Mouse (Mus musculus): ENCODE results near the gene Trp73. TPM values are rescaled to one million over a fixed set of nuclear protein-coding genes. Genes with fewer than 3 reads are reported as not detected.

The Trp73 gene
- polyA plus RNA-seq, 1 experiment from 2014 or later, result 0.17 TPM

DNA sequence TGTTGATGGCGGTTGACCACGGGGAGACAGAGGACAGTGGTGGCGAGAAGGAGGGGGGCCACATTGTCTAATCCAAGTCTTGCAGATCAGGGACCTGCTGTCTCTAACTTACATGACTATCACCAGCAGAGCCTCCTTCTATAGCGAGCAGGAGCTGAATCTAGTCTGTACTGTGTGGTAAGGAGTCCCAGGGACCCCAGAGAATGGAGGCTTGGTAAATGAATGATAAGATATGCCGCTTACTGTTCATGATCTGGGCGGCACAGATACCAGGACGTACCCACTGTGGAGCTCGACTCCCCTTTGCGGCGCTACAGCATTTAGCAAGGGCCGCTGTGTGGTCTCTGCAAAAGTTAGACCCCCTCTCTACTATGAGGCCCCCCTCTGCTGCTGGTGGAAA is 18.2 kb downstream of the Trp73 start:
- no peak overlapping the region for H3K4me3 ChIP-seq (ENCODE audit: low read depth, low read length)

DNA sequence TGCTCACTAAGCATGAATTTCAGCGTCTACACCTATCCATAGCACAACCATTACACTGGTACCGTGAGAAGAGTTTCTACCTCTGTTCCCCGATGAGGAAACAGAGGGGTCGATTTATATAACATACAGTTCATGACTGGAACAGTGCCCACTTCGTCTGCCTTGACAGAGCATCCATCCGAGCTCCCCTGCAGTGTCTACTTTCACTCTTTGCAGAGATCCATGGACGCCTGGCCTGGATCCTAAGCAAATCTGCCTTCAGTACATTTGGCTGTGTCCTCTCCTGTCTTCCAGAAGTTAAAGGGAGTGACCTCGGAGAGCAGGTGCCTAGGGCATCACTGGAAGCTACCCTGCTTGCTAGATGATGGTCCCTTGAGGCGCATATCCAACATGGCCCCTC is 20.8 kb downstream of the Trp73 start:
- WGBS, result 72% methylated on average over 9 of the region's 9 CpGs
- no peak overlapping the region for H3K4me3 ChIP-seq (ENCODE audit: low read depth, low read length)
- TF ChIP-seq CTCF (IDR thresholded peaks at IDR 0.05; ENCODE audit: low read depth), result no peak
- H3K9ac ChIP-seq, result no peak overlapping the region
- H3K4me1 ChIP-seq (ENCODE audit: insufficient read depth), result no peaks in the 10 kb centered on the region
- no peaks in the 10 kb centered on the region for H3K36me3 ChIP-seq (ENCODE audit: insufficient read depth)
- DNase-seq (no peak), ATAC-seq (ENCODE audit: insufficient read depth) (no peak)
- H3K27ac ChIP-seq (ENCODE audit: low read depth), result no peak overlapping the region
- H3K27me3 ChIP-seq (ENCODE audit: insufficient read depth, low read length), result 0 out of 2 replicates have a peak, but pooled peaks cover 6% of the 10 kb centered on the region
- no peaks in the 10 kb centered on the region for H3K9me3 ChIP-seq (ENCODE audit: low read depth, low read length)
- no peak overlapping the region for H3K4me2 ChIP-seq

More for the DNA sequence above, 18.2 kb downstream of the Trp73 start:
- no peak overlapping the region for H3K4me2 ChIP-seq
- H3K9ac ChIP-seq, result no peak overlapping the region
- TF ChIP-seq CTCF (IDR thresholded peaks at IDR 0.05; ENCODE audit: low read depth), result no peak
- DNase-seq (no peak), ATAC-seq (ENCODE audit: insufficient read depth) (no peak; the same call in 1 of the 2 replicates)
- 73% methylated on average over 11 of the region's 11 CpGs for WGBS
- H3K27ac ChIP-seq (ENCODE audit: low read depth), result no peak overlapping the region
- no peaks in the 10 kb centered on the region for H3K4me1 ChIP-seq (ENCODE audit: insufficient read depth)
- H3K36me3 ChIP-seq (ENCODE audit: insufficient read depth), result no peaks in the 10 kb centered on the region
- 0 out of 2 replicates have a peak, but pooled peaks cover 6% of the 10 kb centered on the region for H3K27me3 ChIP-seq (ENCODE audit: insufficient read depth, low read length)
- no peaks in the 10 kb centered on the region for H3K9me3 ChIP-seq (ENCODE audit: low read depth, low read length)

DNA sequence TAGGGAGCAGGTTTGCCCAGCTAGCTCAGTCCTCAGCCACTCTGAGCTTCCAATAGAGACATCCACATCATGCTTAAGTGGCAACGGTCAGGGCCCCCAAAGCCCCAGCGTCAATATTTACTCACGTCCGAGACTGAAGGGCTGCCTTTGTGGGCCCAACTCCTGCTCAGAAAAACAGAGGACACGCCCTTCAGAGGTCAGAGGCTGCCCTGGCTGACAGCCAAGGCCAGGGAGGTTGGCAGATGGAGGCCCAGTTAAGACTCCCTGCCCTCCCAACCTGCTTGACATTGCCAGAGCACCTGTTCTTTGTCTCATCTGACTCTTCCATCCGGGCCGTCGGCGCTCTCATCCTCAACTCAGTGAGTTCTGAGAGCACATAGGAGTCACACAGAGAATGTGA is 21.2 kb downstream of the Trp73 start:
- DNase-seq (peak; percentile 34), ATAC-seq (ENCODE audit: insufficient read depth) (no peak)
- Histone ChIP-seq H3K4me2 (no peak overlapping the region), H3K27ac (ENCODE audit: low read depth) (no peak overlapping the region), H3K36me3 (ENCODE audit: insufficient read depth) (no peaks in the 10 kb centered on the region), H3K4me3 (ENCODE audit: low read depth, low read length) (no peak overlapping the region), H3K27me3 (ENCODE audit: insufficient read depth, low read length) (0 out of 2 replicates have a peak, but pooled peaks cover 6% of the 10 kb centered on the region), H3K9me3 (ENCODE audit: low read depth, low read length) (no peaks in the 10 kb centered on the region), H3K9ac (no peak overlapping the region), H3K4me1 (ENCODE audit: insufficient read depth) (no peaks in the 10 kb centered on the region)
- no peak for TF ChIP-seq CTCF (IDR thresholded peaks at IDR 0.05; ENCODE audit: low read depth)
- WGBS, result 49% methylated on average over 9 of the region's 9 CpGs

DNA sequence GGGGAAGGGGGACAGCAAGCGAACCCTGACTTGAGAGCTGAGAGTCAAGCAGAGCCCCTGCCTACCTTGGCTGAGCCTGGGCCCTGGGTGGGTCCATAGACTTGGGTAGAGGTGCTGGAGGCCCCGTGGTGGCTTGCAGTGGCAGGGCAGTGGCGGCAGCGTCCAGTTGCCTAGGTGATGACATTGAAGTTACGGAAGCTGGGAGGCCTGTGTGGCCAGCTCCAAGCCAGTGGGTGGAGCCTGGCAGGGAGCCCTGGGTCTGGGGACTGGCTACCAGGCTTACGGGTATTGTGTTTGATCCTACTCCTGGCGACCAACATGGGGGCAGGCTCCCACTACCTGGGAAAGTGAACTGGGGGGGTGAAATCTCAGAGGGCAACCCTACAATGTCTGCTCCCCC is 23.6 kb downstream of the Trp73 start:
- ATAC-seq (ENCODE audit: insufficient read depth) (no peak), DNase-seq (peak; percentile 21)
- no peaks in the 10 kb centered on the region for H3K4me1 ChIP-seq (ENCODE audit: insufficient read depth)
- 31% methylated on average over 7 of the region's 7 CpGs for WGBS
- H3K9ac ChIP-seq, result no peak overlapping the region
- H3K4me3 ChIP-seq (ENCODE audit: low read depth, low read length), result no peak overlapping the region
- no peak overlapping the region for H3K27ac ChIP-seq (ENCODE audit: low read depth)
- H3K4me2 ChIP-seq, result no peak overlapping the region
- TF ChIP-seq CTCF (IDR thresholded peaks at IDR 0.05; ENCODE audit: low read depth), result no peak
- no peaks in the 10 kb centered on the region for H3K27me3 ChIP-seq (ENCODE audit: insufficient read depth, low read length)
- H3K9me3 ChIP-seq (ENCODE audit: low read depth, low read length), result no peaks in the 10 kb centered on the region
- H3K36me3 ChIP-seq (ENCODE audit: insufficient read depth), result no peaks in the 10 kb centered on the region

DNA sequence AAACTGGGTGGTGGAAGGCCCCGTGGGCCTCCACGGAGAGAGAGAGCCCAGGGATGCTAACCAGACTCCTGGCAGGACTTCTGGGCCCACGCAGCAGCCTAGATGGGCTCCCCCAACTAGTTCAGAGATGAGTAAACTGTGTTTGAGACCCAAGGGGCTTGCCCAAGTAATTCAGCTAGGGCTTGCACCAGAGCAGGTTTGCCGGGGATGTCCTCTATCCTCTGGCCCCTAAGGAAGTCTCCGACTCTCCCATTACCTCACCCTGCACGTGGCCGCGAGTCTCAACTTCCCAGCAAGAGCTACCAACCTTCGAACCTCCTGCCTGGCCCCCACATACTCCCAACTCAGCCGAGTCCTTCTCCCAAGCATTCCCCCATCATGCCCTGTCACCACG is 30.2 kb downstream of the Trp73 start:
- Histone ChIP-seq H3K4me1 (ENCODE audit: insufficient read depth) (no peaks in the 10 kb centered on the region), H3K27me3 (ENCODE audit: insufficient read depth, low read length) (no peaks in the 10 kb centered on the region), H3K36me3 (ENCODE audit: insufficient read depth) (no peaks in the 10 kb centered on the region), H3K9ac (no peak overlapping the region), H3K4me3 (ENCODE audit: low read depth, low read length) (no peak overlapping the region), H3K27ac (ENCODE audit: low read depth) (no peak overlapping the region), H3K4me2 (no peak overlapping the region), H3K9me3 (ENCODE audit: low read depth, low read length) (no peaks in the 10 kb centered on the region)
- ATAC-seq (ENCODE audit: insufficient read depth), result no peak
- TF ChIP-seq CTCF (IDR thresholded peaks at IDR 0.05; ENCODE audit: low read depth), result no peak
- no peak for DNase-seq
- 66% methylated on average over 11 of the region's 11 CpGs for WGBS

DNA sequence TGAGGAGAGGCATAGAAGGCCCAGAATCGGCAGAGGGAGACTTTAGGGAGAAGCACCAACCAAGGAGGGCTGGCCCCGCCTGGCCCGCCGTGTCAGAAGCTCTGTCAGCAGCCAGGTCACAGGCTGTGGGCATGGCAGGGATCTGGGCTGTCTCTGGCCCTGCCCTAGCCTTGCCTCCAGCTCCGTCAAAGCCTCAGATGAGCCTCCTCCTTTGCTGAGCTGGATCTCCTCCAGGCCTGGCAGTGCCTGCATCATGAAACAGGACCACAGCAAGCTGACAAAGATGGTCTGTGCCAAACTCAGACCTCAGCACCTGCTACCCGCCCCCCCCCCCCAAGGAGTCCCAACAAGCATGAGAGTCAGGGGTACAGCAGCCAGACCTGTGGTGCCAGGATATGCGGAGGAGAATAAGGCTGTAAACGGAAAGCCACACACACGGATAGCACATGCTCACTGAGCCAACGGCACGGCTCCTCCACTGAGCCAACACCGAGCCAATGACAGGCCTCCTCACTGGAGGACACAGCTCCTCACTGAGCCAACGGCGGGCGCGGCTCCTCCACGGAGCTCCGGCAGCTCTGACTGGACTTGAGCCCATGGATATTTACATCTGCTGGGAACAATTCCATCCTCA is 30.7 kb downstream of the Trp73 start:
- no peaks in the 10 kb centered on the region for H3K9me3 ChIP-seq (ENCODE audit: low read depth, low read length)
- H3K9ac ChIP-seq, result no peak overlapping the region
- no peaks in the 10 kb centered on the region for H3K4me1 ChIP-seq (ENCODE audit: insufficient read depth)
- no peak overlapping the region for H3K27ac ChIP-seq (ENCODE audit: low read depth)
- H3K4me2 ChIP-seq, result no peak overlapping the region
- TF ChIP-seq CTCF (IDR thresholded peaks at IDR 0.05; ENCODE audit: low read depth), result no peak
- 43% methylated on average over 18 of the region's 18 CpGs for WGBS
- H3K27me3 ChIP-seq (ENCODE audit: insufficient read depth, low read length), result no peaks in the 10 kb centered on the region
- no peaks in the 10 kb centered on the region for H3K36me3 ChIP-seq (ENCODE audit: insufficient read depth)
- DNase-seq, result peak; percentile 6
- H3K4me3 ChIP-seq (ENCODE audit: low read depth, low read length), result no peak overlapping the region
- ATAC-seq (ENCODE audit: insufficient read depth), result no peak

DNA sequence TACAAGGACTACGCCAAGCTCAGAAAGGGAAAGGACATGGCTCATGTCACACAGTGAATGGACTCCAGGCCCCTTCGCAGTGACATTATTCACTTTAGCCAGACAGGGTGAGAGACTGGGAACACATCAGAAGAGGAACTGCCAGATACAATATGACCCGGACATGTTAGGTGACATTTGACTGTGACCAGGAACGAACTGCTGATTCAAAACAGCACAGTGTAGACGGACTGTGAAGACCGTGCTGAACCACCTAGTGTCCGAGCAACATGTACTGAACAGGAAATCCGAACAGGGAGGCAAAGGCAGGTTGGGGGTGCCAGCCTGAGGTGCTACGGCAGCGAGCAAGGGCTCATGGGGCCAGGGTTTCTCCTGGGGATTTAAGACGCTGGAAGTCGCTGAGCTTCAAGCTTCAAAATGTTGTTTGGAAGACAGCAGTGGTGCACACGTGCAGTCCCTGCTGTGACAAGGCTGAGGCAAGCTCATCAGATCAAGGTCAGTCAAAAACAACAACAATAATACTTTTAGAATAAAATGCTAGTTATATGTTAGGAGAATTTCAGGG is 33.4 kb downstream of the Trp73 start:
- WGBS, result 68% methylated on average over 13 of the region's 13 CpGs
- ATAC-seq (ENCODE audit: insufficient read depth), result no peak
- no peaks in the 10 kb centered on the region for H3K9me3 ChIP-seq (ENCODE audit: low read depth, low read length)

More for the DNA sequence above, 33.4 kb downstream of the Trp73 start:
- no peak for DNase-seq
- Histone ChIP-seq H3K36me3 (ENCODE audit: insufficient read depth) (no peaks in the 10 kb centered on the region), H3K27ac (ENCODE audit: low read depth) (no peak overlapping the region), H3K4me2 (no peak overlapping the region), H3K27me3 (ENCODE audit: insufficient read depth, low read length) (no peaks in the 10 kb centered on the region), H3K4me1 (ENCODE audit: insufficient read depth) (no peaks in the 10 kb centered on the region), H3K4me3 (ENCODE audit: low read depth, low read length) (no peak overlapping the region), H3K9ac (no peak overlapping the region)
- no peak for TF ChIP-seq CTCF (IDR thresholded peaks at IDR 0.05; ENCODE audit: low read depth)
